Mouse (Mus musculus) macrophage (primary cell): ENCODE data around the gene Ttc36. TPM values are rescaled to one million over a fixed set of nuclear protein-coding genes. Genes with fewer than 3 reads are reported as not detected.
"Not testable (repeated sequence)": the region's sequence is repeated elsewhere in the genome, so short reads cannot be mapped to it uniquely, and the experiment has no call there.

Experiments used
- H3K27ac ChIP-seq: fragments of 350-480 bp; formaldehyde crosslinking; 2 replicates; pipeline ENCODE4 v1.9.0; 2021
- H3K36me3 ChIP-seq: fragments of 350-480 bp; formaldehyde crosslinking; 2 replicates; pipeline ENCODE4 v1.9.0; 2021; ENCODE audit errors: inconsistent target
- H3K4me3 ChIP-seq: fragments of 350-480 bp; formaldehyde crosslinking; 2 replicates; pipeline ENCODE4 v1.9.0; 2021; ENCODE audit errors: inconsistent target
- H3K79me2 ChIP-seq: fragments of 350-480 bp; formaldehyde crosslinking; 2 replicates; pipeline ENCODE4 v1.9.0; 2021; ENCODE audit errors: inconsistent target
- WGBS: methylation state at CpG from one replicate; pipeline ENCODE4 v1.1.7; 2026; ENCODE audit warnings: inconsistent platforms; ENCODE audit not compliant: missing documents; 5-methylcytosine and 5-hydroxymethylcytosine counted together
- polyA plus RNA-seq: library from polyadenylated mRNA; stranded (reverse); fragments of 250-400 nt; gene quantifications from 3 replicates; pipeline ENCODE4 v1.2.4, GENCODE M21; 2018; ENCODE audit warnings: inconsistent platforms

Ttc36 gene
- polyA plus RNA-seq, 1 experiment from 2014 or later: not detected

DNA sequence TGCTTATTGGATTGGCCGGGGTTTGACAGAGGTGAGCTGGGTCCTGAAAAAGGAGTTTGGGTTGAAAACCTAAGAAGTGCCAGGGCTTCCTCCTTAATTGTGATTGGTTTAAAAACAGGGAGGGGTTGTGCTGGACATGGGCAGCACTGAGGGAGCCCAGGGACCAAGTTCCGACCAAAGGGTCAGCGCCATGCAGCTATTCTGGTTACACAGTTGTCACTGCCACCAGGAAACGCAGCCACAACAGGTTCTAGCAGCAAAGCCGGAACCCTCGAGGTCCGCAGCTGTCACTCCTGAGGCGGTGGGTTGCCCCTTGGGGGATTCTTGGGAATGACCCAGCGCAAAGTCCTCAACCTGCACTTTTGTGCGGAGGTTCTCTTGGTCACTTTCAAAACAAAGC is 1.8 kb upstream of the Ttc36 start:
- 95% methylated on average over 10 of the region's 10 CpGs for whole genome bisulfite sequencing
- H3K27ac ChIP-seq: no peak overlapping the region
- no peaks in the 10 kb centered on the region for H3K79me2 ChIP-seq
- peaks cover 52% of the 10 kb centered on the region for H3K36me3 ChIP-seq
- H3K4me3 ChIP-seq: no peak overlapping the region

DNA sequence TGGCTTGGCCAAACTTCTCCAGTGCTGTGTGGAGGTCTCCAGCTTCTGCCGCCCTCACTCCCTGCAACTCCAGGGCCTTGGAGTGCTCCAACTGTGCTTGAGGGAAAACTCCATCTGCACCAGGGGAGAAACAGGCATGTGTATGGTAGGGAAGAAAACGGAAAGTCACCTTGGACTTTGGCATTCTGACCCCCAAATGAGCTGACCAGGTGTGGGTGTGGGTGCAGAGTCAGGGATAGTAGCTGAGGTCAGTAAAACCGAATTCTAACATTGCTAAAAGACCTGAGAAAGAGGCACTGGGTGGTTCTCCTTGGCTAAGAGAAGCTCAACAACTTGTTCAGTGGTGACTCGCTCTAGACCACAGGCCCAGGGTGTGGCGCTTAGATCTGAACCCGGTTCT is 1.2 kb downstream of the Ttc36 start:
- 60% methylated on average over 6 of the region's 6 CpGs for WGBS
- H3K36me3 ChIP-seq: peaks cover 22% of the 10 kb centered on the region; the same call in 1 of the 2 replicates
- H3K4me3 ChIP-seq: no peak overlapping the region
- no peak overlapping the region for H3K27ac ChIP-seq
- no peaks in the 10 kb centered on the region for H3K79me2 ChIP-seq

DNA sequence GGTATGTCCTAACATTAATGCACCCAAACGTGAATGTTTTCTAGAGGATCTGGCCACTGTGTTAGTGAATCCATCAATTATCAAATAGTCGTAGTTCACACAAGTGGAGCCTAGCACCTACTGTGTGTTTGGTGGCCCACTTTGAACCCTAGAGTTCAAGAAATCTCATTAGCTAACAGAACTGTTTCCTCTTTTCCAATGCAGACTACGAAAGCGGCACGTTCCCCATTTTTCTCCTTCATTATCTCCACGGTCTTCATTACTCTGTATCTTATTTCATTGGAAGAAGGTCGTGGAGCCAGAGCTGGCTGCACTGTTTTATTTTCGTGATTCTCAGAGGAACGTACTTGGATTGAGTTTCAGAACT is 2.9 kb downstream of the Ttc36 start:
- 23% methylated on average over 9 of the region's 9 CpGs for WGBS
- Histone ChIP-seq H3K4me3 (no peak overlapping the region), H3K36me3 (peaks cover 5% of the 10 kb centered on the region; the same call in 1 of the 2 replicates), H3K27ac (no peak overlapping the region), H3K79me2 (no peaks in the 10 kb centered on the region)

DNA sequence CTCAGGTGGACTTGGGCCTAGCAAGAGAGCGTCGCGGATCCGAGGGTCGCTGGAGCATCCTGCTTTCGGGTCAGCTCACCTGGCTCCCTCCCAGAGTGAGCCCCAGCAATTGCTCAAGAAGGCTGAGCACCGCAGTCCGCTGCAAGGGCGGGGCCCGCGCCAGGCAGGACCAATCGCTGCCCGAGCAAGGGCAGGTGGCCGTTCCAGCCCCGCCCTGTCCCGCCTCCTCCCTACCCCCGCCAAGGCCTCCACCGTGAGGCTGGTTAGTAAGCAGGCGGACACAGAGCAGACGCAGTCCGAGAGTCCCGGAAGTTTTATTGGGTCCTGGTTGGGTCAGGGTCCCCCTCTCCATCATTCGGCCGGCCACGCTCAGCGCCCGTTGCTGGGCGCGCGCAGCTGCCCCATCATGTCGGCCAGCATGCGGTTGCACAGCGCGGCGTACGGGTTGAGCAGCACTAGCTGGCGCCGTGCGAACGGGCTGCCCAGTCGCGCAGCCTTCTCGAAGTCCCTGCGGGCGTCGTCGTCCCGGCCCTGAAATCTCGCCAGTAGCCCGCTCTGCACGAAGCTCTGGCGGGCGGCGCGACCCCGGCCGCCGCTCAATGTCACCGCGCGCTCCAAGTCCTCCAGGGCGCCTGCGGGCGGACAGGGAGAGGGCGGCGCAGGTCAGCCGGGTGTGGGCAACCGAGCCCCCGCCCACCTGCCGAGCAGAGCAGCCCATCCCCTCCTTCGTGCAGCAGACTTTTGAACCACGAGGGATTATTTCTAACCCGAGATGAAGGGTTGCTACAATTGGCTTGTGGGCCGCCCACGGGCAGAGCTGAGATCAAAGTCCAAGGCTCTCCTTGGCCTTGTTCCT is 3.5 kb downstream of the Ttc36 start, which contains the start of gene Tmem25:
Tmem25 (minus strand) TSS at position 206 of the 856 bp plus-strand sequence.
- 1% methylated on average over 75 of the region's 75 CpGs for WGBS
- Histone ChIP-seq H3K27ac (no peak within 1 kb of the TSS), H3K36me3 (no peaks in the 10 kb centered on the region), H3K4me3 (peak within 1 kb of the TSS; percentile 23; the same call in 1 of the 2 replicates), H3K79me2 (no peaks in the 10 kb centered on the region)

DNA sequence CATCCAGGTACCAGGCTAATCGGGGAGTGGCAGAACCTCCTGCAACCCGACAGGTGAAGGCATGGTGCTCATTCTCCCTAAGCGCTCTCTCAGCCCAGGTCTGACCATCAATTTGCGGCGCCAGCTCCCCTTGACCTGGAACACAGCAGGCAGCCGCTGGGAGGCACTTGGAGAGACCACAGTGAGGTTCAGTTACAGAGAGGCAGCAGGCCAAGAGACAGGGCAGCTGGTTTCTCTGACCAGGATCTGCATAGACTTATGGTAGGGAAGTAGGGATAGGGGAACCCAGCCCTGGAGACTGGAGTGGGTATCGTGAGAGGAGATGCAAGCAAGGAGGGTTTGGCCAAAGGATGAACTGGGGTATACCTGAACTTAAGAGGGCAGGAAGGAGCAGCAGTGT is 4.6 kb downstream of the Ttc36 start:
- no peaks in the 10 kb centered on the region for H3K36me3 ChIP-seq
- H3K27ac ChIP-seq: no peak overlapping the region
- no peaks in the 10 kb centered on the region for H3K79me2 ChIP-seq
- WGBS: 79% methylated on average over 7 of the region's 7 CpGs
- no peak overlapping the region for H3K4me3 ChIP-seq

DNA sequence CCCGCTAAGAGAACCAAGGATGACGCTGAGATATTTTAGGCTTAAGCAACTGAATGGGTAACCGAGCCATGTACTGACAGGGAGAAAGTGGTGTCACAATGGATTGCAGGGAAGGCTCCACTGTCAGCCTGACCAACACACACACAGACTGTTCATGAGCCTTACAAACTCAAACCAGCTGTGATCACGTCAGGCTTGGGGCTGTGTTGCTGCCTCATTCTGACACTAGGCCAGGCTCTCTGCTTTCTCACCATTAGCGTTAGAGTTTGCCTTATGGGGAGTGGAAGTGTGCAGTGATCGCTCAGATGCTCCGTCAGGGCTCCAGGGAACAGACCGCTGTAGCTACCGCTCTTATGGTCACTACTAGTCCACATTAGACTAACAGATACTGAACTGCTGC is 10.0 kb downstream of the Ttc36 start:
- peaks cover 28% of the 10 kb centered on the region; the same call in 1 of the 2 replicates for H3K36me3 ChIP-seq
- H3K4me3 ChIP-seq: no peak overlapping the region
- no peaks in the 10 kb centered on the region for H3K79me2 ChIP-seq
- H3K27ac ChIP-seq: no peak overlapping the region
- 91% methylated on average over 7 of the region's 9 CpGs for WGBS

DNA sequence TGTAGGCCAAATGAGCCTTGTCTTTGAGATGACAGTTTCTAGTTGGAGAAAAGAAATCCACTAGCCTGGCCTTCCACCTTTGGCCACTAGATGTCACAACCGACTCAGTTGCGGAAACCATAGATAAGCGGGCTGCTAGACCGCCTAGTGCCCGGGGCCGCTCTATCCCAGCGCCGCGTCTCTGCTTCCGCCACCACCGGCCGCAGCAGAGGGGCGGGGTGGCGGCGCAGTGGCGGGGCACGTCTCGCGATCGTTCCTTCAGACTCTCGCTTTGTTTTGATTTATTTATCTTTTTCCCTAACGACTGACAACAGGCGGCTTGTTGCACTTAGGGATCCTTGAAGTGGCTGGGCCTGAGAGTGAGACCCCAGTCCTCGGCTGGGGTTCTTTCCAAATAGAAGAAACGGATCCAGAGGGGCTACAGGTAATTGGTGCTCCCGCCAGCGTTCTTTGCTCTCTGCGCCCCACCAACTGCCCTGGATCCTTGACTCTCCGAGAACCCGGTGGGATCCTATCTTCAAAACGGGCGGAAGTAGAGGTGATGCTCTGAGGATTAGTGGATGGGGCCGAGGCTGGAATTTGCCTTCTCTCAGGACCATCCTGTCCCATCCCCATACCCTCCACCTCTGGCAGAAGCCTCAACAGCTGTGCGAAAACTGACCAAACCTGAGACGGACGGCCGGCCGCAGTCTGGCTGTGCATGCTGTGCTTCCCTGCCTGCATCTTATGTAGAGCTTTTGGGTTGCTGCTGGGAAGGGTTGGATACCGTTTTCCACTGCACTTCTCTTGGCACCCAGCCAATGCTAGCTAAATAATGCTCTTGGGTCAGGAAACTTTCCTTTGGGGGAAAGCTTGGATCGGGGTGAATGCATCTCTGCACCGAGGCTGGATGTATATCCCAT is 29.9 kb downstream of the Ttc36 start:
- peaks cover 9% of the 10 kb centered on the region; the same call in 1 of the 2 replicates for H3K79me2 ChIP-seq
- H3K4me3 ChIP-seq: peak overlapping the region; percentile 99
- under 1% methylated on average over 41 of the region's 41 CpGs for WGBS
- peak overlapping the region; percentile 69 for H3K27ac ChIP-seq
- 0 out of 2 replicates have a peak, but pooled peaks cover 2% of the 10 kb centered on the region for H3K36me3 ChIP-seq

DNA sequence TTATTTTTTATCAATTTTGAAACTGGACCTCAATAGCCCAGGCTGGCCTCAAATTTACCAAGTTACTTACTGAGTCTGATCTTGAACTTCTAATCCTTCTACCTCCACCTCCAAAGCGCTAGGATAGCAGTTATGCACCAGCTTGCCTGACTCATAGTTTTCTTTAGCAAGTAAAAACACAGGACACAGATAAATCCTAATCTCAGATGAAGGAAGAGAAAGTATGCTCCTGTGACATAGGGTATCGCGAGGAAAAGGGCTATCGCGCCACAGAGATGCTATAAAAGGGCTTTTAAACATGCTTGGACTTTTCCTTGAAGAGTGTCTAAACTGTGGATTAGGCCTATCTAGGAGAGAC is 30.5 kb downstream of the Ttc36 start:
- no peak overlapping the region for H3K4me3 ChIP-seq
- 38% methylated on average over 5 of the region's 5 CpGs for WGBS
- no peaks in the 10 kb centered on the region for H3K36me3 ChIP-seq
- H3K27ac ChIP-seq: no peak overlapping the region
- peaks cover 9% of the 10 kb centered on the region; the same call in 1 of the 2 replicates for H3K79me2 ChIP-seq

DNA sequence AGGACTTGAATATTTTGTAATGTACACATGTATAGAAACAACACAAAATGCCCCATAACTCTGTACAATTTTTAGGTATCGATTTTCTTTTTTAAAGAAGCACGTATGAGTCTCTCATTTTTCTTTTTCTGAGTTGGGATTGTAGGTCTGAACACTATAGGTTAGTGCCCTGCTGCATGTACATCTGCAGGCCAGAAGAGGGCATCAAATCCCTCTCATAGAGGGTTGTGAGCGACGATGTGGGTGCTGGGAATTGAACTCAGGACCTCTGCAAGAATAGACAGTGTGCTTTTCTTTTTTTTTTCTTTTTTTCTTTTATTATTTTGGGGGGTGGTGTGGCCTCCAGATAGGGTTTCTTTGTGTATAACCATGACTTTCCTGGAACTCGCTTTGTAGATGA is 31.5 kb downstream of the Ttc36 start:
- no peaks in the 10 kb centered on the region for H3K36me3 ChIP-seq
- peaks cover 18% of the 10 kb centered on the region for H3K79me2 ChIP-seq
- H3K4me3 ChIP-seq: no peak overlapping the region
- WGBS: 97% methylated on average over 5 of the region's 5 CpGs
- H3K27ac ChIP-seq: no peak overlapping the region

DNA sequence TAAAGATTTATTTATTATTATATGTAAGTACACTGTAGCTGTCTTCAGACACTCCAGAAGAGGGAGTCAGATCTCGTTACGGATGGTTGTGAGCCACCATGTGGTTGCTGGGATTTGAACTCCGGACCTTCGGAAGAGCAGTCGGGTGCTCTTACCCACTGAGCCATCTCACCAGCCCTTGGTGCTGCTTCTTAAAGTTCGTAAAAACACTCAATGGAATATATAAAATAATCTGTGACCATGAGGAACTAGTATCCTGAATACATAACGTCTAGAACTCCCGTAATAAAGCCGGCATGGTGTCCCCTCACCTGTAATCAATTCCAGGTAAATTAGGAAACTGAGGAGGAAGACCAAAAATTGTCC is 34.9 kb downstream of the Ttc36 start:
- whole genome bisulfite sequencing: 62% methylated on average over 4 of the region's 9 CpGs
- not testable (repeated sequence) for H3K36me3 ChIP-seq, H3K27ac ChIP-seq
- H3K79me2 ChIP-seq: peaks cover 43% of the 10 kb centered on the region
- H3K4me3 ChIP-seq: peak overlapping the region; percentile 23

DNA sequence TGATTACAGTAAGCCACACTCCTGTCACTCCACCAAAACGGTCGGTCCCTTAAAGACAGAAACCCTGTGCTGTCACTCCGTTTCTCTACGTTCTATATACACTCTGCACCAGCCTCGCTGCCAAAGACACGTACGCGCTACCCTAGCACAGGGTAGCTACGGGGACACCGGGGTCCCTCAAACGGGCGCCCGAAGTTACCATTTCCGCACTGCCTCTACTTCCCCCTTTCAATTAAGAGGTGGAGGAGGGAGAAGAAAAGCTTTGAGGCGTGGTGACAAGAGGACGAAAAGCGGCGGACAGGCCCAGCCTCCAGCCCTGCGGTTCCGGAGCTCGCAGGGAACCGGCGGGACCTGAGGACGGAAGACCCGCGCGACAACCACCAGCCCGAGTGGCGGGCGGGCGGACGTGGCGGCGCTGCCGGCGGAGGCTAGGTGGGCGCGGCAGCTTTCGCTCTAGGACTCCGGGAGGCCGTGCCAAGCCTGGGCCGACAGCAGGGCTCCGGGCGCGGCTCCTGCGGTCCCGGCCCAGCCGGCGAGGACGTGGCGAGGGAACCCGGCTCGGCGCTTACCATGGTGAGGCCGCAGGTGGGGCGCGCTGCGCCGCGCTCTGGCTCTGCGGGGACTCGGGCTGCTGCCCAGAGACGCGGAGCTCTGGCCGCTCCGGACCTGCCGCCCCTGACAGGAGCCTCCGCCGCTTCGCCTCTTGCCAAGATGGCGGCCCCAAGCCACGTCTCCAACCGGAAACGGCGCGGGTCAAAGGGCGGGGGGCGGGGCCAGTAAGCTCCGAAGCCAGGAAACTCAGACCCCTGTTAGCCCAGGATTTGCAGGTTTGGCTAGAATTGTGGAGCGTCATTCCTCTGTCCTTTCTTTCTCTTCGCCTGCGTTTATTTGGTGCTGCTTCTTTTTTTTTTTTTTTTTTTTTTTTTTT is 35.5 kb downstream of the Ttc36 start, which contains the start of the genes Arcn1 and Ift46:
Arcn1 (minus strand) TSS at position 745 of the 928 bp plus-strand sequence.
Ift46 (plus strand) TSS at position 808 of the 928 bp plus-strand sequence.
- WGBS: under 1% methylated on average over 78 of the region's 82 CpGs
- Histone ChIP-seq H3K4me3 (peak within 1 kb of the TSS; percentile 88), H3K27ac (peak within 1 kb of the TSS; percentile 63), H3K36me3 (no peaks in the 10 kb centered on the region), H3K79me2 (peaks cover 49% of the 10 kb centered on the region)

DNA sequence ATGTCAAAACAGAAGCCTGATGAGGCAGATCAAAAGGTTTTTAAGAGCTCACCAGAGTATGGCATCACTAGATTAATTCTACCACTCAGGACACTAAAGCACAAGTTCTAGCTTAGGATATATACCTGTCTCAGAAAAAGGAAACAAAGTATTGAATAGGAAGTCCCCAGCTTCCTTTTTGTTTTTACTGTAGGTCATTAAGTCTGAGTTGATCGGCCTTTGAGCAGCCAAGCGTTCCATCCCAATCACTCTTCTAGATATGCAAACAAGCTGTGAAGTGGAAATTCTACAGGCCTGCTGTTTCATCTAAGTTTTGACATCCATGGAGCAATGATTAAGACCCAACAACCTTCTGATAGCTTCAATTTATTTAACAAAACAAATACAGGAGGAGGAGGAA is 42.0 kb downstream of the Ttc36 start:
- 73% methylated on average over 2 of the region's 2 CpGs for WGBS
- H3K4me3 ChIP-seq: no peak overlapping the region
- no peak overlapping the region for H3K27ac ChIP-seq
- H3K36me3 ChIP-seq: peaks cover 31% of the 10 kb centered on the region
- peaks cover 99% of the 10 kb centered on the region for H3K79me2 ChIP-seq
